Mouse (Mus musculus): ENCODE measurements around the gene Cygb.
"Not testable (repeated sequence)": the region's sequence is repeated elsewhere in the genome, so short reads cannot be mapped to it uniquely, and the experiment has no call there.

Cygb gene

DNA sequence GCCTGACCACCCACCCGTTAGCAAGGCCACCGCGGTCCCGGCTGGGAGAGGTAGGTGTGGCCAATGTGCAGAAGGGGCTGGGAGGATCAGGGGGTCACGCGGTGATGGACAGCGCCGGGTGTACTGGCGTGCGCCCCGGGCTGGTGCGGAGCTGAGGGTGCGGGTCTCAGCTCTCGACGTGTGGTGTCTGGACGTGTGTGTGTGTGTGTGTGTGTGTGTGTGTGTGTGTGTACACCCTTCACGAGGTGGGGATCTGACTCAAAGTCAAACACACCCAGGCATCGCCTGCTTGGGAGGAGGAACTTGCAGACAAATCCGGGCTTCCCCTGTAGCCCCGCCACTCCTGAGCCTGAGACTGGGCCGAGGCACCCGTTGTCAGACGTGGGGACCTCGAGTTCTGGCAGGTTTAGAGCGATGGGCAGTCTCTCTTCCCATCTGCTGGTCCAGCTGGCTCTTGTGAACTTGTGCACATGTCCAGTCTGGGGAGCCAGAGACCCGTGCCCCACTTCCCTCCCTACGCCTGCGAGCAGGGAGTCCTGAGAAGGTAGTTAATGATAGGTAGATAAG lies at the start of gene Cygb:
Cygb (minus strand) TSS at position 59 of the 567 bp plus-strand sequence.
- no peak for DNase-seq (ENCODE audit: low spot score)

- no peak for DNase-seq (ENCODE audit: low spot score)
Measured at GRCm38 (mm10) chr11:116701377-116701841, 47.3 kb upstream of the Cygb start.

- no peak for DNase-seq (ENCODE audit: low spot score)
Measured at GRCm38 (mm10) chr11:116697521-116697920, 43.4 kb upstream of the Cygb start.

DNA sequence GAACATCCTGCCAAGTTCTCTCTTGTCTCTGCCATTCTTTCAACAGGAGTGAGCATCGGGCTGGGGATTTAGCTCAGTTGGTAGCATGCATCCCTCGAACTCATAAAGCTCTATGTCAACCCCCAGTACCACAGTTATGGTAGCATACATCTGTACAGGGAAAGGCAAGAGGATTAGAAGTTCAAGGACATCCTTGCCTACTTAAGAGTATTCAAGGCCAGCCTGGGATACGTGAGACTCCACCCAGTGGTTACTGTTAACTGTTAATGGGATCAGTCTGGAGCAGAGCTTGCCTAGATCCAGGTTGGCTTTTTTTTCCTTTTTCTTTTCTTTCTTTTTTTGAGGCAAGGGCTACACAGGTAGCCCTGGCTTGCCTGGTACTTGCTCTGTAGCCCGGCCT lies 42.3 kb upstream of the Cygb start:
- no peak for DNase-seq (ENCODE audit: low spot score)

DNA sequence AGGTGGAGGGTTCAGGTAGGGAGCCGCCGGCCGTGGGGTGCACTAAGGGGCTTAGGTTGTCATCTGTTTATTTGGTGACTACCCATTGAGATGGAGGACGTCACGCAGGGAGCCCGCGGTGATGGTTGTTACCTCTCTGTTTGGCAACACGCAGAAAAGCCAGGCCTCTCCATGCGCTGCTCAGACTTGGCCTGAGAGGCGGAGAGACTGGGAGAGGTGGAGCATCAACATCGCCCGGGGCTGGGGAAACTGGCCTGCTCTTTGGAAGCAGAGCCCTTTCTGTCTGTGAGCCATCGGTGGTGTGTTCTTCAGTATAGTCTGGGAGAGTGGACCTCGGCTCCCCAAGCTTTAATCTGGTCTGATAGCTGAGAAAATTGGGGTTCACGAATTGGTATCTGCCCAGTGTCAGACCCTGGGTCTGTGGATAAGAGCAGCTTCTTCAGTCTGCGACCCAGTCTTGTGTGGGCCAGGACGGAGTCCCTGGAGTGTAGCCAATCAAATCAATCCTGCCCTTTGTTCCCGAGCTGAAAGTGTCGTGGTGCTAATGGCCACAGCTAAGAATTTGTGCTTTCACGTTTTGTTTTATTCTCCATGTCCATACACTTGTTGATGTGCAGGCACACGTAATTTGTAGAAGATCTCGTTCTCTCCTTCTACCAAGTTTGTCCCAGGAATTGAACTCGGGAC lies 41.2 kb upstream of the Cygb start:
- no peak for DNase-seq (ENCODE audit: low spot score)

DNA sequence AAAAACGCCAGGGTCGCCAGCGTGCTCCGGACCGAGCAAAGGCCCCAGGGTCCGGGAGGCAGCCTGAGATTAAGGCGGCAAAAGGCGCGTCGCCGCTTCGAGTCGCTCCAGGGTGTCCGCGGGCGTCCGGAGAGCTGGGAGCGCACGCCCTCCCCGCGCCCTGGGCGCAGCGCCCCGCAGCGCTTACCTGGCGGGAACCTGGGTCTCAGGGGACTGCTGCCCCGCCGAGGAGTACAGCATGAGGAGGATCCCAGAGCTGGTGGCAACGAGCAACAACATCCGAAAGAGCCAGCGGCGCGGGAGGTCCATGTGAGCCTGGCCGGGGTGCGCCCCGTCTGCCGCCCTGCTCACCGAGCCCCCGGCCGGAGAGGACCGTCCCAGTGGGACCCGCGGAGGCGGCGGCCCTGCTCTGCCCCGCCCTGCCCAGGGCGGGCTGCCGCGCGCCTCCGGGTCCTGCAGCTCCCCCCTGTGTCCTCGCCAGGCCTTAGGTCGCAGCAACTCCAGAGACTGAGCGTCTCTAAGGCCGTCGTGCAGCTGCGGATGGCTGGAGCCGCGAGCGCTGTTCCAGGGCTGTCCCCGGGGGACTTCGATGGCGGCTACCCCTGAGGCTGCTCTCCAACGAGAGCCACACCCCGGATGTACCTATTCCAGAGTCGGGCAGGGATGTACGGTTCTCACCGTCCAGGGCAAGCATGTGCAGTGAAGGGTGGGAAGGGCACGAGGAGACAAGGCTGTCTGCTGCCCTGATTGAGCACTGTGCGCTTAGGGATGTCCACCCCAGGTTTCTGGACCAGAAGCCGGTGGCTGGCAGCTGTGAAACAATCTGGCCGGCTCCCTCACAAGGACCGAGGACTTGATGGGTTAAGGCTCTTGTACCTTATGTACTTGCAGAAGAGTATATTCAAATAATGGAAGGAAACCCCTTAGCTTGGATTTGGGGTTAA lies 40.4 kb upstream of the Cygb start:
- no peak for DNase-seq (ENCODE audit: low spot score)

DNA sequence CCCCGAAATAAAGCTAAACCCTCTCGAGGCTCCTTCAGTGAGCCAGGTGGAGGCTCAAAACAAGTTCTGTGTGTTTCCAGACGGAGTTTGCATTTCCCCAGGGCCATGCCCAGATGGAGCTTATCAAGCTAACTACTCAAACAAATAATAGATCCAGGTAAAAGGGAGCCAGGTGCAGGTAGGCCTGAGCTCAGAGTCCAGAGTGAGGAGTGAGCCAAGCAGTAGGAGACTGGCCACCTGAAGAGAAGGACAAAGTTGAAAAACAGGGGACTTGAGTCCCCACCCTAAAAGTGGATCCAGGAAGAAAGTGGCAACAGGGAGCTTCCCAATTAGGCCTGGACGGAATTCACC lies 39.8 kb upstream of the Cygb start:
- no peak for DNase-seq (ENCODE audit: low spot score)

GRCm38 (mm10) chr11:116690701-116691575 lies 36.8 kb upstream of the Cygb start:
- DNase-seq (ENCODE audit: low spot score), result no peak

DNA sequence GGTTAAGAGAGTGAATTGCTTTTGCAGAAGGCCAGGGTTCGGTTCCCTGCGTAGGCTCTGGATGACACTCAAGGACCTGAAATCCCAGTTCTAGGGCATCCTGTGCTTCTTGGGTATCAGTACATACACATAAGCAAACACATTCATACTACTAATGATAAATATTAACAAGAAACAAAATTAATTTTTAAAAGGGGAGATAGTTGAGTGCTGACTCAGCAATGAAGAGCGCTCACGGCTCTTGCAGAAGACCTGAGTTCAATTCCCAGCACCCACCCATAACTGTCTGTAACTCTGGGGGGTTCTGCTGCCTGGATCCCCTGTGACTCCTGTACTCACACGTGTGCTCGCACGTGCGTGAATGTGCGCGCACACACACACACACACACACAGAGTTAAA lies 35.5 kb upstream of the Cygb start:
- no peak for DNase-seq (ENCODE audit: low spot score)

DNA sequence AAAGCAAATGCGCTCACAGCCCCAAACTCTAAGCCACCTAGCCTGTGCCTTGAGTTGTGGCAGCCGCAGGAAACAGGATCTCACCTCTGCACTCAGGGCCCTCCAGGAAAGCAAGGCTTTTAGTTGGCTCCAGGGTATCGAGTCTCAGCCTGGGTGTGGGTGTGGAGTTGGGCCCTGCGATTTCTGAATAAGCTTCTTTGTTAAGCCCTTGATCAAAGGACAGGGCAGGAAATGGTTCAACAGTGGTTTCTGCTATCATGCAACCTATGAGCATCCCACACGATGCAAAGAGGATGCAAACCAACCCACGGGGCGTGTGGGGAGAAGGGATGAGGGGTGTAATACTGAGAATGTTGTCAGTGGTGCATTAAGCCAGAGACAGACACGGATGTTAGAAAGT lies 33.8 kb upstream of the Cygb start:
- DNase-seq (ENCODE audit: low spot score), result no peak

- no peak for DNase-seq (ENCODE audit: low spot score)
Measured at GRCm38 (mm10) chr11:116685729-116686128, 31.6 kb upstream of the Cygb start.

DNA sequence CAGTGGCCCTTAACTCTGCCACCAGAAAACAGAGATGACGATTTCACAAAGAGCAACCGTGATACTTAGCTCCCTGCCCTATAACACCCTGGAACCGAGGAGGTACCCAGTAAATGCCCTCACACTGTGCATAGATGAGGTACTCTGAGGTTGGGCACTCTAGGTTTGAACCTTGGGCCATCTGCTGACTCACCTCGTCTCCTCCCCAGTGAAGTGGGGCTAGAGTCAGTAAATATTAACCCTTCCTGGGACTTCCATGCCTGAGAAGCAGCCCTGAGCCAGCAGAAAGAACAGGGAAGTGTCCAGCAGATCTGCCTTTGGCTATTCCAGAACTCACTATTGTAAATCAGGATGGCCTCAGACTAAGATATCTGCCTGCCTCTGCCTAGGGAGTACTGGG lies 29.7 kb upstream of the Cygb start:
- no peak for DNase-seq (ENCODE audit: low spot score)

DNA sequence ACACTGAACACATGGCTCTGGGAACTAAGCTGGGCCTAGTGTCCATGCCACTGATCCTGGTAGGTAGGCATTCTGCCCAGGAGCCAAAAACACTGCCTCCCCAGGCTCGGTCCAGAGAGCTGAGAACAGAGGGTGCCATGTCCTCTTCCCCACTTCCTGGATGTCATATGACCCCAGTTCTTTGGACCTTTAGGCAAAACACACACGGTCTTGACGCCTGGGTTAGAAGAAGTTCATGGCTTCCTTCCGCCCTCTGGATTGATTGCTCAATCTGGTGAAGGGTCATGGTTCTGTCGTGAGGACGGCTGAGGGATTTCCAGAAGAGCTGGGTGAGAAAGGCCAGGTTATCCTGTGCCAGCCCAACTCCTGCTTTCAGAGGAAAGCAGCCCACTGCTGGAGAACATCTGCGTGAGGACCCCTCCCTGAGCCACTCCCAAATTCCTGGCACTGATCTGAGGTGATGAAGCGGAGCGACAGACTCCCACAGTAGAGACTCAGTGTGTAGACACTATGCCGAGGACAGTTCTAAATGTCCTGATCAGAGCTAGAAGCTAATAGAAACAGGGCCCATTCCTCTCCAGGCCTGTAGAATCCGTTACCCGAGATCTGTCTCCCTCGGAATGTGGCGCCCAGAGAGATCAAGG lies 28.5 kb upstream of the Cygb start:
- DNase-seq (ENCODE audit: low spot score), result no peak

- no peak for DNase-seq (ENCODE audit: low spot score)
Measured at GRCm38 (mm10) chr11:116681147-116681546, 27.0 kb upstream of the Cygb start.

DNA sequence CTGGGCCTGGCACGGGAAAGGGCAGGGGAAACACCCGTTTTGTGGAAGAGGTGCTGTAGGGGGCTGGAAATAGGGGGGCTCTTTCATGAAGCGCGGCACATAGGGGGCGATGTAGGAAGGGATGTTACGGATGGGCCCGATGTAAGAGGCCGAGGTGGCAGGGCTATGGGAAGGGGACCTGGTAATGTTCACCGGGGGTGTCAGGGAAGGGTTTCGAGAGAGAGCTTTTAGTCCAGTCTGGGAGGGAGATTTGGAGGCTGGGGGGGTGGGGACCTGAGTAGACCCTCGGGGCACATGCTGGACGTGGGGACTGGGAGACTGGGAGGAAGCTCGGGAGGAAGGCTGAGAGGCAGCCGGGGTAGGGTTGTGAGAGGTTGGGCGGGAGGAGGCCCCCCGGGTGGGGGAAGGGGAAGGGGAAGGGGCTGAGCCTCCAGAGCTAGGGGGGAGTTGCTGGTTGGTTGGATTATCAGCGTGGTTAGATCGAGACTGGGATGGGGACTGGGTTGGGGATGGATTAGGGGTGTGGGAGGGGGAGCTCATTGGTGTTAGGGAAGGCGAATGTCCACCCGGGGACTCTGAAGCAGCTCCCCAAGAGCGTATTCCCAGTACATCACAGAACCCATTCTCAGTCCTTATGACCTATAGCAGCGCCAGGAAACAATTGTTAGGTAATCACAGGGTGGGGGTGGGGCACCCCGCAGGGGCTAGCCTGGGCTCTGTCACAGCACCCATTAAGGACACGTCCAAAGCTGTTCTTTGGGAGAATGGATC lies 26.4 kb upstream of the Cygb start:
- DNase-seq (ENCODE audit: low spot score), result no peak

DNA sequence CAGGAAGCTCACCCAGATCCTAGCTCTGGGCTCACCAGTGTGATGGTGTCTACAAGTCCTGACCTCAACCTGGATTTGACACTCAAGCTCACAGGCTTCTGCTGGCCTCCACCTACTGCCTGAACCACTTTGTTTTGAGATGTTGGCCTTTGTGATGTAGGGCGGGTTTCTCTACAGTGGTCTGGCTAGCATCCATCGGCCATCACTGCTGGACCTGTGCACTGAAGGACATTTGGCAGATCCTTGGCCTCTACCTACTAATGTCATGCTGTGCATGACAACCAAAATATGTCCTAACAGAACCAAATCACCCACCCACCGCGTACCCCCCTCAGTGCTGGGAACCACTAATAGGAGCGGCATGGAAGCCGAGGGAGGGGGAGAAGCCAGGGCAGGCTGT lies 25.0 kb upstream of the Cygb start:
- no peak for DNase-seq (ENCODE audit: low spot score)

GRCm38 (mm10) chr11:116677711-116678441 lies 23.8 kb upstream of the Cygb start:
- DNase-seq (ENCODE audit: low spot score), result no peak

- DNase-seq (ENCODE audit: low spot score), result no peak
Measured at GRCm38 (mm10) chr11:116676175-116676976, 22.3 kb upstream of the Cygb start.

DNA sequence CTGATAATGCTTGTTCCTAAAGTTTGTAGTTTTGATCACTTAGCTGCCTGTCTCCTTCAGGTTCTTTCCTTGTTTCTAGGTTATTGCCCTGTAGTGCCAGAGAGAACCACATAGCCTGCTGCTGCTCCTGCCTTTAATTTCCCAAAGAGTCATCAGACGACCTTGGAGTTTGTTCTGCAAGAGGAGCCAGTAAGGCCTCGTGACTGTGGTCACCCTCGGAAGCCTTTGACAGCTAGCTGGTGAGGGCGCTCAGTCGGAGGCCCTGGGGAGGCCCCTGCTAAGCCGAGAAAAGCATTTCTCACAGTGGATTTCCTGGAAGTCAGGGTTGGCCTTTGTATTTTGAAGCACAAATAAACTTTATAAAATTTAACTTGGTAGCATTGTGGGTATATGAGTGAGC lies 21.3 kb upstream of the Cygb start:
- not testable (repeated sequence) for DNase-seq (ENCODE audit: low spot score)
